Mouse (Mus musculus): ENCODE results near the gene Slco3a1.

- no peak for TF ChIP-seq CTCF (IDR thresholded peaks at IDR 0.05; ENCODE audit: low read depth)
- no peak for TF ChIP-seq EP300 (IDR thresholded peaks at IDR 0.05; ENCODE audit: low read depth)
Observed at GRCm38 (mm10) chr7:74485669-74486068, 68.9 kb downstream of the Slco3a1 start.
